Mouse (Mus musculus): Measurements from ENCODE around the gene 5730409E04Rik.

- TF ChIP-seq CTCF (IDR thresholded peaks at IDR 0.05; ENCODE audit: low read depth, low read length): no peak
- no peak for TF ChIP-seq POLR2A (IDR thresholded peaks at IDR 0.05; ENCODE audit: borderline replicate concordance, low read depth, low read length)
Observed at GRCm38 (mm10) chr4:126632668-126633067, 23.1 kb downstream of the 5730409E04Rik start.

Measured in bone marrow macrophage, adult 2 months (primary cell).